Mouse (Mus musculus): ENCODE results near the gene Ssr2.
"Not testable (repeated sequence)": the region's sequence is repeated elsewhere in the genome, so short reads cannot be mapped to it uniquely, and the experiment has no call there.

Gene Ssr2

DNA sequence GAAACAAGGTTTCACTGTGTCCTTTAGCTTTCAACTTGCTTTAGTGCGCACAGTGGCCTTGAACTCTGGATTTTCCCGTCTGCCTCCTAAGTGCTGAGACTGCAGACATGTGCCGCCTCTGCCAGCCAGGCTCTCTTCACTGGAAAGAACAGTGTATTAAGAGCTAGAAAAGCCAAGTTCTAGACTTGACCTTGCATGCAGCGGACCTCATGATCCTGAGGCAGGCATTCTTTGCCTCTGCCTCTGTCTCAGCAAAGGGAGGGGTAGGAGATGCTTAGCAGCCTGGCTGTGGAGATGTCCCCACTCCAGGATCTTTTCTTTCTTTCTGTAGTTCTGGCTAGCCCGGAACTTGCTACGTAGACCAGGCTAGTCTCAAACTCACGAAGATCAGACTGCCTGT, 29.2 kb downstream of the Ssr2 start:
- DNase-seq: no peak

GRCm38 (mm10) chr3:88605666-88606065, 30.0 kb downstream of the Ssr2 start, which contains the start of gene Arhgef2:
Gene Arhgef2, plus strand, starts transcription at chr3:88605966.
- not testable (repeated sequence) for DNase-seq

DNA sequence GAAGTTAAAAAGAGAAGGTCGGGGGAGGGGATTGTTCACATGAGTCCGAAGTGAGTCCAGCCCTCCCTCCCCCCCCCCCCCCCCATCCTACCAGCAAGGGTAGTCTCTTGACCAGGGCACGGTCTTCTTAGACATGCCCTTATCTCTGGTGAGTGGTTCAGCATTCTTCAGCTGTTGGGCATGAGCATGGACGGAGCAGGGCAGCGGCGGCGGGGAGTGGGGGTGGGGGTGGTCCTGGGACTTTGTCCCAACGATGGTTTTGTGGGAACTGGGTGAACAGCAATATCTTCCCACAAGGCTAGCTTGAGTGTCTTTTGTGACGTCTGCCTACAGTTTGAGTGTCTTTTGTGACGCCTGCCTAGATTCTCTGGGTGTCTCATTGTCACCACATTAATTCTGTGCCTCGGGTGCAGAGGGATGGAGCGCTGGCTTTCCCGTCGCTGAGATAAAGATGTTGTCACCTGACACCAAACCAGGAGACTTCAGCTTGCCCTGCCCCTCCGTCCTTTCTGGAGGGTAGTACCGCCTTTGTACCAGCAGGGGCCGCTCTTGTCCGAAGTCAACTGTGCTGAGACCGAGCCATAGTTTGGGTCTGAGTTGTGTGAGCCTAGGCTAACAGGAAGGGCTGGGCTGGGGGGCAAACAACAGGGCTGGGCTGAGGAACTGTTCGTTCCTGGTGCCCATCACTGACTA, 31.5 kb downstream of the Ssr2 start:
- DNase-seq: peak; percentile 86

GRCm38 (mm10) chr3:88607758-88608138, 32.1 kb downstream of the Ssr2 start:
- no peak for DNase-seq

DNA sequence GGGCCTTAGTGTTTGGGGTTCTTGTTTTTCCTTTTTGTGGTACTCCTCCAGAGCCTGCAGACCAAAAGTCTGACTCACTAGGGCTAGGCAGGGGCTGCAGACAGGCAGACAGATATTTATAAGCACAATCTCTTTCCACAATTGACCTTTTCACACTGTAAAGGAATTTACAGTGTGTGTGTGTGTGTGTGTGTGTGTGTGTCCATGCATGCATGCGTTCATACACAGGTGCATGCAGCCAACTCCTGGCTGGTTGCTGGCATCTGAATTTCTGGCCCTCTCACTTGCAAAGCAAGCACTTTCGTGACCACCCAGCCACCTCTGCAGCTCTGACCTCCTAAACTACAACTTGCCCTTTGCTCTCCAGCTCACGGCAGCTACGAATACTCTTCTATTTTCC, 33.4 kb downstream of the Ssr2 start:
- DNase-seq: no peak

- no peak for DNase-seq
Measured at GRCm38 (mm10) chr3:88614418-88614817, 38.7 kb downstream of the Ssr2 start.

DNA sequence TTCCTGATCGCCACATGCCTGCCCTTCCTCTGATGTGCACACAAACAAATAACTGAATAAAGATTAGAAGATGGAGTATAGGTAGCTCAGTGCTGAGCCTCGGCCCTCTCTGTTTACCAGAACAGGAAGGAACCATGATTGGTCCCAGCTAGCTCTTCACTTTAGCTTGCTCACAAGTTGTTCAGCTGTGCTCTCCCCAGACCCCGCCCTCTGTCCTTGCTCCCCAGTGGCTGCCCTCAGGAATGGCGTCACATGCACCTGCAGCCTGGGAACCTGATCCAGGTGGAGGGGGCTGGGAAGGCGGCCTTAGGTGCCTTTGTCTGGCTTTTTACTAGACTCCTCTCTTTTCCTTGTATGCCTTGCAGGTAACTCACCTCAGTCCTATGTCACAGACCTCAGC, 39.4 kb downstream of the Ssr2 start:
- DNase-seq: peak; percentile 59

DNA sequence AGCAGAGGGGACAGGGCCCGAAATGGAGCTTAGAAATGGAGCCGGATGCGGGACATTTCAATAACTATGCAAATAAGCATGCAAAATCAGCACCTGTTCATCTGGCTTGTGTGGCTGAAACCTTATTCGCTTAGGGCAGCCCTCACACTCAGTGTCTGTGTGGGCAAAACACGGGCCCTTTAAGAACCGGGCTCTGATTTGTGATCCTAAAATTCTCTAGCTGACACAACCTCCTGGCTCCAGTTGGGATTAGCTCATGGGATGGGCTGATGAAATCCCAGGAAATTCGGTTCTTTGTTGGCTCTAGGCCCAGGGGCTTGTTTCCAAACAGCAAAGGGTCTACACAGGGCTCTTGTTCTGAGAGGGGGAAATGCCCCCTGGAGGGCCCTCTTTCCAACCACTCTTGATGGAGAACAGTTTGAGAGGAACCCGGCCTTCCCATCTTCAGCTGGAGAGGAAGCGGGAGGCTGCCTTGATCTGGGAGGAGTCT, 40.3 kb downstream of the Ssr2 start:
- DNase-seq: peak; percentile 80

GRCm38 (mm10) chr3:88616951-88617500, 41.4 kb downstream of the Ssr2 start:
- no peak for DNase-seq

- no peak for DNase-seq
Measured at GRCm38 (mm10) chr3:88618074-88618871, 42.6 kb downstream of the Ssr2 start.

GRCm38 (mm10) chr3:88619113-88620097, 43.7 kb downstream of the Ssr2 start:
- peak; percentile 75 for DNase-seq

GRCm38 (mm10) chr3:88620146-88620991, 44.7 kb downstream of the Ssr2 start:
- DNase-seq: no peak

DNA sequence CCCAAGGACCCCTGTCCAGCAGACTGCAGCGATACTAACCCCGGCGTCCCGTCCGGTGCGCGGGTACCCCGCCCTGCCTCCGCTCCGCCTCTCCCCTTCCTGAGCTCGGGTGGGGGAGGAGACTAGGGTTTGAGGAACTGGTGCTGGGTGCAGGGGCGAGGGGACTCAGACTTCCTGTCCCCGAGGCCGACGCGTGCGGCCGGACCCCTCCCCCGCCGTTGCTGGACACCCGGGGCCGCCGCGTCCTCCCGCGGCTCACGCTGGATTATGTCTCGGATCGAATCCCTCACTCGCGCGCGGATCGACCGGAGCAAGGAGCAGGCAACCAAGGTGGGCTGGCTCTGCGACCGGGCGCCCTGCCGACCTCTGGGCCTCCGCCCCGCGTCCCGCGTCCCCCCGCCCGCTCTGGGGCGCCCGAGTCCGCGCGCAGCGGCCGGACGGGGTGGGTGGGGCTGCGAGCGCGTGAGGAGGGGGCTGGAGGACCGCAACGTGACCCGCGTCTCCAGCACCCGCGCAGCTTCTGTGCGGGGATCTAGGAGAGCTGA, 45.4 kb downstream of the Ssr2 start:
- peak; percentile 73 for DNase-seq

GRCm38 (mm10) chr3:88621537-88622112, 45.9 kb downstream of the Ssr2 start:
- DNase-seq: peak; percentile 69

DNA sequence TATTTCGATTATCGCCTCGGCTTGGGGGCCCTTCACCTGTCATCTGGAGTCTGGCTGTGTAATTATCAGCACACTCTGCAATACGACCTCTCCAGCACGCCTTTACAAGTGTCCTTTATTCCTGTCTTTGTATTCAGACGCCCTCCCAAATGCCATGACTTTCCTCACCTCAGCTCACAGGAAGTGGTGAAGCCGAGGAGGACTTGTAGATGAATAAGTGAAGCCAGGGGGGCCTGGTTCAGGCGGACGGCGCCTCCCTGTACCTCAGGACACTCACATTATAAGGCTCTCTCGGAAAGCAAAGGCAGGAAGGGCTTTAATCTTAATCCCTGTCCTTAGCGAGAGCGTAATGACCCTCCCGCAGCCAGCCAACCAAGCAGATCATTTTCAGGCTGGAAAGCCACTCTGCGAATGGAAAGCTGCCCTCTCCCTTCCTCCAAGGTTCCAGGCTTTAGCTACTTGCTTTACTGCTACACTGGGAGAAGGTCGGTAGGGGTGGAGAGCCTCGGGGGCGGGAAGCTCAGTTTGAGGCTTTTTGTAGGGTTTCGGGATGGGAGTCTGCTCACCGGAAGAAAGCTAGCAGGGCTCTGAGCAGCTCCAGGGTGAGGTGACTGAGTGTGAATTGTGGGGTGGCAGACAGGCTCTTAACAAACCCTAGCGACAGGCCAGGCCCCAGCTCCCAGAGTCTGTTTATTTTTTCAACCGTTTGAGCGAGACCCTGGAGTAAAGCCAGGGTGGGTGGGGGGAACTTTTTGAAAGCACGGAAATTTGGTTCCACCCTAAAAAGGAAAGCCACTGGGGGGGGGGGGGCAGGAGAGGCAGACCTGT, 46.7 kb downstream of the Ssr2 start:
- peak; percentile 68 for DNase-seq

GRCm38 (mm10) chr3:88622941-88623345, 47.3 kb downstream of the Ssr2 start:
- DNase-seq: peak; percentile 63

DNA sequence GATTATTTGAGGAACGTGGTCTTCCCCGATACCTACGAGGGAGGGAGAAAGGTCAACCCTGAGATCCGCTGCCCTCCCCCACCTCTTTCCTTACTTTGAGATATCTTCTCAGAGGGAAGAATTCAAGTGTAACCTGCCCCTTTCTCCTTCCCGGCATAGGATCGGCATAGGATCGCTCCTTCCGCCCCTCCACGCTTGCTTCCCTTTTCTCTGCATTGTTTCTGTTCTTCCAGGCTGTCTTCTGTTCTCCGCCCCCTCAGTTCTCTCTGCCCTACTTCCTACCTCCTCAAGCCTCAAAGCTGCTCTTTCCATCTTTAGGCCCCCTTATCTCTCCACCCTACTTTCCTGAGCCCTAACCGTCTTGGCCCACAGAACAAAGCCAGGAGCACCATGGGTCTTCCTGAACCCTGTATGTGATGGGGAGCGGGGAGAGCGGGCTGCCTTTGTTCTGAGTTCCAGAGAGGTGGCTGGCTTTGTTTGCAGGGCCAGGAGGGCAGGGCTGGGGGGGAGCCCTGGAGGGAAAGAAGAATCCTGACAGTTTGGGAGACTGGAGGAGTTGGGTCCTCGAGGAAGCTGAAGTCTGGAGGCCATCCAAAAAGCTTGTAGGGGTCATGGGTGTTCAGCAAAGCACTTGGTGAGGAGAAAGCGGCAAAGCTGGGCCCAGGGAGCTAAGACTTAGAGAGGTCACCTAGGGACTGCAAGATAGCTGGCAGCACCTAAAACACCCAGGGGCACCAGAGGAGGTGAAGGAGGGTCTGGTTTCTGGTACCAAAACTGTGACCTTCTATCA, 47.9 kb downstream of the Ssr2 start:
- DNase-seq: peak; percentile 65

DNA sequence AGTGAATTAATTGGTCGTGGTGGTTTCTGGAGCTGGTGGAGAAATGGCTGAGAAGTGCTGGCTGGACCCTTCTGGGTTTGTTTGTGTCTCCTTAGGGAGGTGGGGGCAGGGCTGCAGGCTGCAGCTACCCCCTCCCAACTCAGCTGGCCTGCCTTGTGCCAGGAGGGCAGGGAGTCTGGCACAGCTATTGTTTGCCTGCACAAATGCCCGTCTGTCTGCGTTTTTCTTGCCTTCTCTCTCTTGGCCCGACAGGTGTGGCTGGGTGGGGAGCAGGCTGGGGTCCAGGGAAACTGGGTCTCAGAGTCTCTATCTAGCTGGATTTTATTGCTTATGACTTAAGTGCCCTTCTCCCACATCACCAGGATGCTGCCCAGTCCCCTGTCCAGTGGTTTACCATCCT, 48.6 kb downstream of the Ssr2 start:
- peak; percentile 89 for DNase-seq

GRCm38 (mm10) chr3:88624951-88625350, 49.3 kb downstream of the Ssr2 start:
- DNase-seq: no peak

All from cerebellum, adult 11-12 months (tissue).